Mouse (Mus musculus) hindbrain, postnatal 0 days (tissue): Measurements from ENCODE around the gene Adgrf4. TPM values are rescaled to one million over a fixed set of nuclear protein-coding genes. Genes with fewer than 3 reads are reported as not detected.

Experiments used
- ATAC-seq: fragments of 200-750 bp; cut with Nextera tagmentation; 2 replicates; pipeline ENCODE4 v1.8.0; 2017; ENCODE audit warnings: mild to moderate bottlenecking, moderate TSS enrichment, moderate library complexity
- DNase-seq: peaks from one replicate; pipeline ENCODE4 v3.0.0-alpha.2; 2015; ENCODE audit warnings: low spot score
- H3K27ac ChIP-seq: fragments of 300-500 bp; sonication (generic); 2 replicates; pipeline ENCODE4 v1.5.1; 2014; ENCODE audit warnings: mild to moderate bottlenecking
- H3K27me3 ChIP-seq: fragments of 300-500 bp; sonication (generic); 2 replicates; pipeline ENCODE4 v1.6.1; 2014; ENCODE audit warnings: low read length, mixed read lengths; ENCODE audit not compliant: insufficient read depth
- H3K36me3 ChIP-seq: fragments of 300-500 bp; sonication (generic); 2 replicates; pipeline ENCODE4 v1.6.1; 2014; ENCODE audit warnings: low read length, mixed read lengths; ENCODE audit not compliant: insufficient read depth
- H3K4me1 ChIP-seq: fragments of 300-500 bp; sonication (generic); 2 replicates; pipeline ENCODE4 v1.6.1; 2014; ENCODE audit warnings: antibody characterized with exemption, low read length, mixed read lengths; ENCODE audit not compliant: insufficient read depth
- H3K4me2 ChIP-seq: fragments of 300-500 bp; sonication (generic); 2 replicates; pipeline ENCODE4 v1.6.1; 2014; ENCODE audit warnings: low read depth, mild to moderate bottlenecking, low read length, moderate library complexity, mixed read lengths
- H3K4me3 ChIP-seq: fragments of 300-500 bp; sonication (generic); 2 replicates; pipeline ENCODE4 v1.5.1; 2014; ENCODE audit warnings: low read length
- H3K9ac ChIP-seq: fragments of 300-500 bp; sonication (generic); replicated peaks from 2 replicates; pipeline ENCODE4 v1.6.1; 2014; ENCODE audit warnings: mild to moderate bottlenecking, low read length, moderate library complexity, mixed read lengths
- H3K9me3 ChIP-seq: fragments of 300-500 bp; sonication (generic); 2 replicates; pipeline ENCODE4 v1.6.1; 2016; ENCODE audit warnings: low read length, mixed read lengths
- CTCF ChIP-seq: IDR thresholded peaks from 2 replicates; pipeline ENCODE4 v1.5.1; 2016; ENCODE audit warnings: antibody characterized with exemption, control low read depth, low read depth
- WGBS: fragments of 180-500 bp; shearing (Covaris S2); extraction: QIAGEN DNeasy Blood & Tissue Kit; methylation state at CpG from one replicate; pipeline ENCODE4 v1.1.7; 2014; 5-methylcytosine and 5-hydroxymethylcytosine counted together
- polyA plus RNA-seq: library from polyadenylated mRNA; unstranded; fragments of >200 nt; fragmentation: Nextera tagmentation; extraction: Ambion mirVana; gene quantifications from 2 replicates; pipeline ENCODE4 v1.2.1, GENCODE M21; 2015
- total RNA-seq: library from RNA; depleted of rRNA; stranded (reverse); fragments of >200 nt; gene quantifications from 2 replicates; pipeline ENCODE4 v1.2.3, GENCODE M21; 2014; rRNA removed

The Adgrf4 gene
- 0.40 and 0.78 TPM in 2 replicates for total RNA-seq
- 0.05 and 0.21 TPM in 2 replicates for polyA plus RNA-seq

- TF ChIP-seq CTCF: no peak
- H3K9me3 ChIP-seq: no peaks in the 10 kb centered on the region
Measured at GRCm38 (mm10) chr17:42692136-42692535, at the start of gene Adgrf4. Gene Adgrf4 (minus strand): TSS chr17:42692284.

GRCm38 (mm10) chr17:42741801-42742217 is 49.7 kb upstream of the Adgrf4 start, which contains the start of gene Adgrf2:
Gene Adgrf2 (minus strand): TSS chr17:42742179.
- ATAC-seq: no peak
- Histone ChIP-seq H3K4me3 (no peak within 1 kb of the TSS), H3K4me1 (no peaks in the 10 kb centered on the region), H3K27me3 (no peaks in the 10 kb centered on the region), H3K9me3 (no peaks in the 10 kb centered on the region), H3K27ac (no peak within 1 kb of the TSS), H3K9ac (no peak within 1 kb of the TSS), H3K4me2 (no peak within 1 kb of the TSS), H3K36me3 (no peaks in the 10 kb centered on the region)
- 29% methylated on average over 7 of the region's 7 CpGs for WGBS
- no peak for TF ChIP-seq CTCF
- DNase-seq: no peak

More at GRCm38 (mm10) chr17:42692136-42692535, at the start of gene Adgrf4:
- DNase-seq (no peak), ATAC-seq (no peak)
- Histone ChIP-seq H3K9ac (no peak within 1 kb of the TSS), H3K36me3 (no peaks in the 10 kb centered on the region), H3K4me2 (no peak within 1 kb of the TSS), H3K27me3 (no peaks in the 10 kb centered on the region), H3K4me1 (no peaks in the 10 kb centered on the region), H3K4me3 (no peak within 1 kb of the TSS), H3K27ac (no peak within 1 kb of the TSS)
- 93% methylated on average over 10 of the region's 10 CpGs for WGBS

- H3K27me3 ChIP-seq: no peaks in the 10 kb centered on the region
- DNase-seq: no peak
- no peak overlapping the region for H3K9ac ChIP-seq
- no peaks in the 10 kb centered on the region for H3K4me1 ChIP-seq
- no peak overlapping the region for H3K27ac ChIP-seq
- no peak overlapping the region for H3K4me3 ChIP-seq
- no peak for ATAC-seq
- no peak for TF ChIP-seq CTCF
- H3K36me3 ChIP-seq: no peaks in the 10 kb centered on the region
- H3K9me3 ChIP-seq: no peaks in the 10 kb centered on the region
- no peak overlapping the region for H3K4me2 ChIP-seq
- WGBS: 87% methylated on average over 6 of the region's 6 CpGs
Measured at GRCm38 (mm10) chr17:42738794-42739193, 46.7 kb upstream of the Adgrf4 start.

- no peak; the same call in 1 of the 2 replicates for TF ChIP-seq CTCF
- WGBS: 52% methylated on average over 3 of the region's 3 CpGs
- no peak overlapping the region for H3K4me2 ChIP-seq
Measured at GRCm38 (mm10) chr17:42717161-42717560, 25.1 kb upstream of the Adgrf4 start.

GRCm38 (mm10) chr17:42714991-42715390 is 22.9 kb upstream of the Adgrf4 start:
- ATAC-seq: no peak

More at GRCm38 (mm10) chr17:42717161-42717560, 25.1 kb upstream of the Adgrf4 start:
- Histone ChIP-seq H3K9ac (no peak overlapping the region), H3K27me3 (no peaks in the 10 kb centered on the region), H3K27ac (no peak overlapping the region), H3K4me1 (no peaks in the 10 kb centered on the region), H3K36me3 (no peaks in the 10 kb centered on the region), H3K9me3 (no peaks in the 10 kb centered on the region), H3K4me3 (no peak overlapping the region)
- ATAC-seq: no peak
- no peak for DNase-seq

GRCm38 (mm10) chr17:42710717-42711116 is 18.6 kb upstream of the Adgrf4 start:
- WGBS: 83% methylated on average over 7 of the region's 7 CpGs
- Histone ChIP-seq H3K4me2 (no peak overlapping the region), H3K36me3 (no peaks in the 10 kb centered on the region), H3K4me3 (no peak overlapping the region), H3K9ac (no peak overlapping the region), H3K4me1 (no peaks in the 10 kb centered on the region), H3K27ac (no peak overlapping the region), H3K27me3 (no peaks in the 10 kb centered on the region), H3K9me3 (no peaks in the 10 kb centered on the region)
- no peak for TF ChIP-seq CTCF
- ATAC-seq (no peak), DNase-seq (no peak)

More at GRCm38 (mm10) chr17:42714991-42715390, 22.9 kb upstream of the Adgrf4 start:
- Histone ChIP-seq H3K27ac (no peak overlapping the region), H3K36me3 (no peaks in the 10 kb centered on the region), H3K4me3 (no peak overlapping the region), H3K4me2 (no peak overlapping the region), H3K4me1 (no peaks in the 10 kb centered on the region), H3K9me3 (no peaks in the 10 kb centered on the region), H3K27me3 (no peaks in the 10 kb centered on the region), H3K9ac (no peak overlapping the region)
- no peak for DNase-seq
- 87% methylated on average over 7 of the region's 7 CpGs for WGBS
- TF ChIP-seq CTCF: no peak

GRCm38 (mm10) chr17:42705611-42706010 is 13.5 kb upstream of the Adgrf4 start:
- H3K27me3 ChIP-seq: no peaks in the 10 kb centered on the region
- TF ChIP-seq CTCF: no peak
- 89% methylated on average over 4 of the region's 4 CpGs for WGBS
- ATAC-seq (no peak), DNase-seq (no peak)
- no peaks in the 10 kb centered on the region for H3K36me3 ChIP-seq
- no peaks in the 10 kb centered on the region for H3K9me3 ChIP-seq
- H3K4me1 ChIP-seq: no peaks in the 10 kb centered on the region
- H3K4me2 ChIP-seq: no peak overlapping the region
- H3K9ac ChIP-seq: no peak overlapping the region
- no peak overlapping the region for H3K27ac ChIP-seq
- no peak overlapping the region for H3K4me3 ChIP-seq
